In the genomic region with DNA sequence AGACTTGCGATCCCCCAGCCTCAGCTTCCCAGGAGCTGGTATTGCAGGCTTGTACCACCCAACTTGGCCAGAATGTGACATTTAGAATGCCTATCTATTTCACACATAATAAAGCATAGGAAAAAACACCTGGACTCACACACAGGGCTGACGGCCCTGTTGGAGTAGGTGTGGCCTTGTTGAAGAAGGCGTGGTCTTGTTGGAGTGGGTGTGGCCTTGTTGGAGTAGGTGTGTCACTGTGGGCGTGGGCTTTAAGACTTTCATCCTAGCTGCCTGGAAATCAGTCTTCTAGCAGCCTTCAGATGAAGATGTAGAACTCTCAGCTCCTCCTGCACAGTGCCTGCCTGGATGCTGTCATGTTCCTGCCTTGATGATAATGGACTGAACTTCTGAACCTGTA, we compare ENCODE assay signal across 13 mouse cellular contexts. TPM values are rescaled to one million over a fixed set of nuclear protein-coding genes. Genes with fewer than 3 reads are reported as not detected.
"Had no signal": no experiment of that assay in that cellular context is flagged by ENCODE, and none has a peak within 500 bp of the region (broad histone marks: within the 10 kb centered on the region; RNA-seq: fewer than 3 reads in every experiment).

No protein-coding gene starts in this region.

RNA-seq across cellular contexts. Expression of a gene that starts 18.1 kb away (rescaled TPM):
- polyA plus RNA-seq: inflammation-experienced regulatory T-cells, adult 6 months; liver, adult 2 months had no signal

RNA-seq across cellular contexts. Expression of a gene that starts 36.4 kb away (rescaled TPM):
- polyA plus RNA-seq: heart, adult 2 months; heart, embryonic 11.5 days; heart, embryonic 13.5 days; heart, embryonic 15.5 days; heart, postnatal 0 days; inflammation-experienced regulatory T-cells, adult 6 months; intestine, embryonic 15.5 days; intestine, postnatal 0 days; kidney, embryonic 14.5 days; kidney, embryonic 16.5 days; limb, embryonic 11.5 days; liver, adult 2 months had no signal

RNA-seq across cellular contexts. Expression of a gene that starts 56.9 kb away (rescaled TPM):
- polyA plus RNA-seq: gonadal fat pad, adult 2 months; heart, postnatal 0 days; liver, adult 2 months had no signal
